Mouse (Mus musculus) hindbrain, embryonic 11.5 days (tissue): ENCODE data around the gene Ankrd23. TPM values are rescaled to one million over a fixed set of nuclear protein-coding genes. Genes with fewer than 3 reads are reported as not detected.

Experiments used
- ATAC-seq: fragments of 200-750 bp; cut with Nextera tagmentation; 2 replicates; pipeline ENCODE4 v1.8.0; 2017; ENCODE audit warnings: mild to moderate bottlenecking, moderate TSS enrichment, moderate library complexity; ENCODE audit not compliant: low FRiP score
- DNase-seq: peaks from one replicate; pipeline ENCODE4 v3.0.0-alpha.2; 2015; ENCODE audit warnings: low spot score
- H3K27ac ChIP-seq: fragments of 300-500 bp; sonication (generic); 2 replicates; pipeline ENCODE4 v1.5.1; 2014; ENCODE audit warnings: mild to moderate bottlenecking, low read depth, low read length
- H3K27me3 ChIP-seq: fragments of 300-500 bp; sonication (generic); 2 replicates; pipeline ENCODE4 v1.6.1; 2014; ENCODE audit warnings: mild to moderate bottlenecking, low read length, moderate library complexity, mixed read lengths; ENCODE audit not compliant: control insufficient read depth, insufficient read depth
- H3K36me3 ChIP-seq: fragments of 300-500 bp; sonication (generic); 2 replicates; pipeline ENCODE4 v1.6.1; 2014; ENCODE audit warnings: mild to moderate bottlenecking, low read length, moderate library complexity, mixed read lengths; ENCODE audit not compliant: control insufficient read depth, insufficient read depth
- H3K4me1 ChIP-seq: fragments of 300-500 bp; sonication (generic); replicated peaks from 2 replicates; pipeline ENCODE4 v1.6.1; 2014; ENCODE audit warnings: low read length, mixed read lengths; ENCODE audit not compliant: control insufficient read depth, insufficient read depth
- H3K4me2 ChIP-seq: fragments of 300-500 bp; sonication (generic); replicated peaks from 2 replicates; pipeline ENCODE4 v1.6.1; 2014; ENCODE audit warnings: mild to moderate bottlenecking, low read depth, low read length
- H3K4me3 ChIP-seq: fragments of 300-500 bp; sonication (generic); 2 replicates; pipeline ENCODE4 v1.5.1; 2014; ENCODE audit warnings: low read depth, low read length
- H3K9ac ChIP-seq: fragments of 300-500 bp; sonication (generic); 2 replicates; pipeline ENCODE4 v1.6.1; 2014; ENCODE audit warnings: low read depth, low read length
- H3K9me3 ChIP-seq: fragments of 300-500 bp; sonication (generic); 2 replicates; pipeline ENCODE4 v1.6.1; 2016; ENCODE audit warnings: low read length; ENCODE audit not compliant: control insufficient read depth
- WGBS: fragments of 180-500 bp; shearing (Covaris S2); extraction: QIAGEN DNeasy Blood & Tissue Kit; methylation state at CpG from one replicate; pipeline ENCODE4 v1.1.7; 2014; 5-methylcytosine and 5-hydroxymethylcytosine counted together
- polyA plus RNA-seq: library from polyadenylated mRNA; unstranded; fragments of >200 nt; fragmentation: Nextera tagmentation; extraction: Ambion mirVana; gene quantifications from 2 replicates; pipeline ENCODE4 v1.2.1, GENCODE M21; 2014

Ankrd23 gene
- polyA plus RNA-seq, 1 experiment from 2014 or later = 6.8 TPM

- no peak for ATAC-seq
Measured at GRCm38 (mm10) chr1:36551904-36552303, 15.2 kb upstream of the Ankrd23 start.

GRCm38 (mm10) chr1:36550075-36550863, 13.6 kb upstream of the Ankrd23 start:
- DNase-seq = no peak
- Histone ChIP-seq H3K9me3 (no peaks in the 10 kb centered on the region), H3K4me1 (peaks cover 10% of the 10 kb centered on the region), H3K27me3 (no peaks in the 10 kb centered on the region), H3K27ac (no peak overlapping the region), H3K4me3 (no peak overlapping the region), H3K36me3 (peaks cover 34% of the 10 kb centered on the region), H3K4me2 (no peak overlapping the region), H3K9ac (no peak overlapping the region)
- WGBS = 79% methylated on average over 20 of the region's 20 CpGs
- ATAC-seq = no peak

More at GRCm38 (mm10) chr1:36551904-36552303, 15.2 kb upstream of the Ankrd23 start:
- Histone ChIP-seq H3K4me2 (no peak overlapping the region), H3K27ac (no peak overlapping the region), H3K4me3 (no peak overlapping the region), H3K36me3 (peaks cover 34% of the 10 kb centered on the region), H3K4me1 (peaks cover 14% of the 10 kb centered on the region), H3K27me3 (no peaks in the 10 kb centered on the region), H3K9ac (no peak overlapping the region), H3K9me3 (no peaks in the 10 kb centered on the region)
- 94% methylated on average over 17 of the region's 17 CpGs for WGBS
- DNase-seq = no peak

GRCm38 (mm10) chr1:36549491-36549890, 12.8 kb upstream of the Ankrd23 start:
- DNase-seq (no peak), ATAC-seq (no peak)
- H3K4me3 ChIP-seq = no peak overlapping the region
- peaks cover 34% of the 10 kb centered on the region for H3K36me3 ChIP-seq
- no peak overlapping the region for H3K4me2 ChIP-seq
- WGBS = 90% methylated on average over 18 of the region's 18 CpGs
- no peak overlapping the region for H3K9ac ChIP-seq
- no peaks in the 10 kb centered on the region for H3K27me3 ChIP-seq
- H3K4me1 ChIP-seq = peaks cover 5% of the 10 kb centered on the region
- H3K9me3 ChIP-seq = no peaks in the 10 kb centered on the region
- H3K27ac ChIP-seq = no peak overlapping the region

GRCm38 (mm10) chr1:36548771-36549170, 12.1 kb upstream of the Ankrd23 start:
- Histone ChIP-seq H3K36me3 (peaks cover 30% of the 10 kb centered on the region), H3K9me3 (no peaks in the 10 kb centered on the region), H3K4me2 (no peak overlapping the region), H3K4me1 (peaks cover 2% of the 10 kb centered on the region; the same call in 1 of the 2 replicates), H3K9ac (no peak overlapping the region), H3K27me3 (no peaks in the 10 kb centered on the region), H3K27ac (no peak overlapping the region; the same call in 1 of the 2 replicates), H3K4me3 (no peak overlapping the region)
- ATAC-seq (no peak), DNase-seq (no peak)
- WGBS = 54% methylated on average over 8 of the region's 8 CpGs

- Histone ChIP-seq H3K27me3 (no peaks in the 10 kb centered on the region), H3K9me3 (no peaks in the 10 kb centered on the region), H3K4me2 (no peak overlapping the region), H3K36me3 (peaks cover 24% of the 10 kb centered on the region), H3K9ac (0 out of 2 replicates have a peak overlapping the region, but pooled peaks have one; percentile 27), H3K4me1 (peaks cover 2% of the 10 kb centered on the region; the same call in 1 of the 2 replicates), H3K4me3 (no peak overlapping the region), H3K27ac (peak overlapping the region; percentile 37; the same call in 1 of the 2 replicates)
- peak; percentile 31 for DNase-seq
- WGBS = 53% methylated on average over 9 of the region's 9 CpGs
- ATAC-seq = no peak
Measured at GRCm38 (mm10) chr1:36547981-36548598, 11.4 kb upstream of the Ankrd23 start.

GRCm38 (mm10) chr1:36546888-36547471, 10.3 kb upstream of the Ankrd23 start, which contains the start of gene Ankrd39:
Gene Ankrd39, minus strand, starts transcription at chr1:36547445.
- Histone ChIP-seq H3K9ac (peak within 1 kb of the TSS; percentile 70), H3K27me3 (no peaks in the 10 kb centered on the region), H3K9me3 (no peaks in the 10 kb centered on the region), H3K36me3 (peaks cover 17% of the 10 kb centered on the region), H3K4me2 (peak within 1 kb of the TSS; percentile 61), H3K27ac (peak within 1 kb of the TSS; percentile 40), H3K4me3 (peak within 1 kb of the TSS; percentile 56), H3K4me1 (peaks cover 2% of the 10 kb centered on the region; the same call in 1 of the 2 replicates)
- peak; percentile 96 for DNase-seq
- ATAC-seq = peak; percentile 99
- under 1% methylated on average over 43 of the region's 43 CpGs for WGBS

GRCm38 (mm10) chr1:36545845-36546600, 9.3 kb upstream of the Ankrd23 start:
- DNase-seq = no peak
- peaks cover 2% of the 10 kb centered on the region; the same call in 1 of the 2 replicates for H3K4me1 ChIP-seq
- 73% methylated on average over 18 of the region's 19 CpGs for WGBS
- H3K27ac ChIP-seq = no peak overlapping the region
- H3K9ac ChIP-seq = peak overlapping the region; percentile 70; the same call in 1 of the 2 replicates
- H3K36me3 ChIP-seq = peaks cover 12% of the 10 kb centered on the region
- no peak for ATAC-seq
- H3K9me3 ChIP-seq = no peaks in the 10 kb centered on the region
- H3K4me2 ChIP-seq = peak overlapping the region; percentile 61
- no peaks in the 10 kb centered on the region for H3K27me3 ChIP-seq
- peak overlapping the region; percentile 56 for H3K4me3 ChIP-seq

- Histone ChIP-seq H3K9ac (no peak overlapping the region), H3K27ac (no peak overlapping the region), H3K36me3 (peaks cover 6% of the 10 kb centered on the region), H3K9me3 (no peaks in the 10 kb centered on the region), H3K4me3 (no peak overlapping the region), H3K27me3 (no peaks in the 10 kb centered on the region), H3K4me2 (no peak overlapping the region), H3K4me1 (peaks cover 2% of the 10 kb centered on the region; the same call in 1 of the 2 replicates)
- ATAC-seq (no peak), DNase-seq (no peak)
- 74% methylated on average over 2 of the region's 2 CpGs for WGBS
Measured at GRCm38 (mm10) chr1:36545382-36545781, 8.7 kb upstream of the Ankrd23 start.
